ENCODE assay signal across 25 mouse cellular contexts in genomic region chr3:151903169-151903568, GRCm38 (mm10).
DNase-seq lines count a peak whose midpoint lies in the region; ATAC-seq and TF ChIP-seq lines count a peak whose summit lies in the region.
"Had no signal": no experiment of that assay in that cellular context is flagged by ENCODE, and none has a peak within 500 bp of the region (broad histone marks: within the 10 kb centered on the region; RNA-seq: fewer than 3 reads in every experiment).

No protein-coding gene starts in this region.

- no peak overlapping the region for H3K4me3 ChIP-seq in forebrain, embryonic 13.5 days
- H3K4me3 ChIP-seq in forebrain, postnatal 0 days (ENCODE audit: low read depth, low read length), result no peak overlapping the region
- H3K4me3 ChIP-seq in limb, embryonic 12.5 days (replicated peaks), result no peak overlapping the region
- H3K4me3 ChIP-seq in limb, embryonic 10.5 days, result no peak overlapping the region
- no peak overlapping the region for H3K4me3 ChIP-seq in embryonic facial prominence, embryonic 15.5 days (replicated peaks)
- H3K4me3 ChIP-seq: embryonic facial prominence, embryonic 12.5 days; heart, embryonic 13.5 days; hindbrain, embryonic 10.5 days; hindbrain, embryonic 15.5 days; liver, embryonic 15.5 days; lung, embryonic 15.5 days had no signal

- H3K27me3 ChIP-seq in forebrain, embryonic 13.5 days, result no peaks in the 10 kb centered on the region
- no peaks in the 10 kb centered on the region for H3K27me3 ChIP-seq in forebrain, postnatal 0 days (ENCODE audit: insufficient read depth, low read length)
- H3K27me3 ChIP-seq in limb, embryonic 12.5 days, result no peaks in the 10 kb centered on the region
- no peaks in the 10 kb centered on the region for H3K27me3 ChIP-seq in limb, embryonic 10.5 days (ENCODE audit: low read depth, poor library complexity, severe bottlenecking)
- H3K27me3 ChIP-seq in embryonic facial prominence, embryonic 15.5 days, result no peaks in the 10 kb centered on the region
- H3K27me3 ChIP-seq: embryonic facial prominence, embryonic 12.5 days; heart, embryonic 13.5 days; hindbrain, embryonic 15.5 days; liver, embryonic 15.5 days; lung, embryonic 15.5 days had no signal

- H3K36me3 ChIP-seq in forebrain, embryonic 13.5 days (ENCODE audit: poor library complexity, severe bottlenecking), result no peaks in the 10 kb centered on the region
- no peaks in the 10 kb centered on the region for H3K36me3 ChIP-seq in forebrain, postnatal 0 days (ENCODE audit: insufficient read depth)
- H3K36me3 ChIP-seq in limb, embryonic 12.5 days, result no peaks in the 10 kb centered on the region
- H3K36me3 ChIP-seq in limb, embryonic 10.5 days, result no peaks in the 10 kb centered on the region
- no peaks in the 10 kb centered on the region for H3K36me3 ChIP-seq in embryonic facial prominence, embryonic 15.5 days
- H3K36me3 ChIP-seq: embryonic facial prominence, embryonic 12.5 days; heart, embryonic 13.5 days; hindbrain, embryonic 10.5 days; hindbrain, embryonic 15.5 days; liver, embryonic 15.5 days; lung, embryonic 15.5 days had no signal

- DNase-seq in forebrain, postnatal 0 days, result no peak
- no peak for DNase-seq in limb, embryonic 10.5 days (ENCODE audit: low spot score)
- no peak for DNase-seq in thymus, postnatal 4 days
- DNase-seq: adrenal gland, postnatal 25 days; cerebellum, adult 2 months; cerebellum, postnatal 36 days; heart, postnatal 14 days; kidney, adult 11 months; kidney, postnatal 25 days; thymus, adult 18-20 months; thymus, postnatal 25 days had no signal

- H3K27ac ChIP-seq in forebrain, embryonic 13.5 days, result no peak overlapping the region
- no peak overlapping the region for H3K27ac ChIP-seq in forebrain, postnatal 0 days (ENCODE audit: low read depth, low read length)
- H3K27ac ChIP-seq in limb, embryonic 12.5 days, result peak overlapping the region; percentile 77
- no peak overlapping the region for H3K27ac ChIP-seq in limb, embryonic 10.5 days
- peak overlapping the region; percentile 70 for H3K27ac ChIP-seq in embryonic facial prominence, embryonic 15.5 days (replicated peaks)
- H3K27ac ChIP-seq: embryonic facial prominence, embryonic 12.5 days; heart, embryonic 13.5 days; hindbrain, embryonic 10.5 days; hindbrain, embryonic 15.5 days; liver, embryonic 15.5 days; lung, embryonic 15.5 days; stomach, postnatal 0 days had no signal

- ATAC-seq in forebrain, embryonic 13.5 days, result peak; percentile 8; the same call in 1 of the 2 replicates
- no peak; the same call in 1 of the 2 replicates for ATAC-seq in forebrain, postnatal 0 days
- no peak for ATAC-seq in limb, embryonic 12.5 days (ENCODE audit: insufficient number of reproducible peaks, insufficient read depth, low FRiP score, low TSS enrichment, low read depth)
- no peak for ATAC-seq in embryonic facial prominence, embryonic 15.5 days (ENCODE audit: insufficient number of reproducible peaks, low FRiP score, low TSS enrichment, low read depth)
- no peak for ATAC-seq in erythroid progenitor cell, adult 5-6 weeks (replicated peaks; ENCODE audit: low FRiP score, poor library complexity, severe bottlenecking)
- ATAC-seq: inflammation-experienced regulatory T-cells, adult 6 months; midbrain, embryonic 16.5 days had no signal

- H3K9me3 ChIP-seq in forebrain, embryonic 13.5 days (replicated peaks), result no peaks in the 10 kb centered on the region
- no peaks in the 10 kb centered on the region for H3K9me3 ChIP-seq in forebrain, postnatal 0 days (ENCODE audit: low read length)
- H3K9me3 ChIP-seq in limb, embryonic 12.5 days, result no peaks in the 10 kb centered on the region
- H3K9me3 ChIP-seq in limb, embryonic 10.5 days (replicated peaks), result no peaks in the 10 kb centered on the region
- H3K9me3 ChIP-seq in embryonic facial prominence, embryonic 15.5 days (replicated peaks), result no peaks in the 10 kb centered on the region
- H3K9me3 ChIP-seq: embryonic facial prominence, embryonic 12.5 days; heart, embryonic 13.5 days; hindbrain, embryonic 10.5 days; hindbrain, embryonic 15.5 days; liver, embryonic 15.5 days; lung, embryonic 15.5 days had no signal

- H3K9ac ChIP-seq in forebrain, embryonic 13.5 days, result no peak overlapping the region
- H3K9ac ChIP-seq in forebrain, postnatal 0 days, result no peak overlapping the region
- no peak overlapping the region for H3K9ac ChIP-seq in limb, embryonic 12.5 days (replicated peaks)
- H3K9ac ChIP-seq in embryonic facial prominence, embryonic 15.5 days, result no peak overlapping the region
- H3K9ac ChIP-seq: embryonic facial prominence, embryonic 12.5 days; heart, embryonic 13.5 days; hindbrain, embryonic 15.5 days; liver, embryonic 15.5 days; lung, embryonic 15.5 days had no signal

- TF ChIP-seq CTCF in forebrain, postnatal 0 days (IDR thresholded peaks at IDR 0.05; ENCODE audit: low read depth), result no peak

- H3K4me1 ChIP-seq in forebrain, embryonic 13.5 days, result no peaks in the 10 kb centered on the region
- H3K4me1 ChIP-seq in forebrain, postnatal 0 days (ENCODE audit: insufficient read depth), result no peaks in the 10 kb centered on the region
- H3K4me1 ChIP-seq in limb, embryonic 12.5 days (replicated peaks), result peaks cover 12% of the 10 kb centered on the region; the same call in 1 of the 2 replicates
- H3K4me1 ChIP-seq in limb, embryonic 10.5 days, result no peaks in the 10 kb centered on the region; the same call in 1 of the 2 replicates
- H3K4me1 ChIP-seq in embryonic facial prominence, embryonic 15.5 days, result peaks cover 8% of the 10 kb centered on the region
- H3K4me1 ChIP-seq: embryonic facial prominence, embryonic 12.5 days; hindbrain, embryonic 10.5 days; hindbrain, embryonic 15.5 days; liver, embryonic 15.5 days; lung, embryonic 15.5 days had no signal

- H3K4me2 ChIP-seq in forebrain, embryonic 13.5 days, result no peak overlapping the region
- no peak overlapping the region for H3K4me2 ChIP-seq in forebrain, postnatal 0 days (ENCODE audit: low read depth)
- H3K4me2 ChIP-seq in limb, embryonic 12.5 days, result no peak overlapping the region
- no peak overlapping the region for H3K4me2 ChIP-seq in embryonic facial prominence, embryonic 15.5 days (replicated peaks)
- H3K4me2 ChIP-seq: embryonic facial prominence, embryonic 12.5 days; heart, embryonic 13.5 days; hindbrain, embryonic 15.5 days; liver, embryonic 15.5 days; lung, embryonic 15.5 days; midbrain, embryonic 11.5 days had no signal

- WGBS in forebrain, embryonic 13.5 days, result 82% methylated on average over 2 of the region's 2 CpGs
- WGBS in forebrain, postnatal 0 days, result 70% methylated on average over 2 of the region's 2 CpGs
- WGBS in limb, embryonic 12.5 days, result 86% methylated on average over 2 of the region's 2 CpGs
- 75% methylated on average over 2 of the region's 2 CpGs for WGBS in limb, embryonic 10.5 days
- WGBS in embryonic facial prominence, embryonic 15.5 days, result 81% methylated on average over 2 of the region's 2 CpGs

Comparison
In these comparisons a context has a peak if more than half of its experiments do, and no peak if none do; other contexts are left out.
1. H3K27ac ChIP-seq: peak in limb, embryonic 12.5 days (single experiment) and embryonic facial prominence, embryonic 15.5 days (single experiment); none in forebrain, embryonic 13.5 days (single experiment), forebrain, postnatal 0 days (single experiment) and limb, embryonic 10.5 days (single experiment).